Mouse (Mus musculus): ENCODE data around the gene Spo11. TPM values are rescaled to one million over a fixed set of nuclear protein-coding genes. Genes with fewer than 3 reads are reported as not detected.

Spo11 gene
- polyA plus RNA-seq, 1 experiment from 2014 or later: 0.35 TPM

DNA sequence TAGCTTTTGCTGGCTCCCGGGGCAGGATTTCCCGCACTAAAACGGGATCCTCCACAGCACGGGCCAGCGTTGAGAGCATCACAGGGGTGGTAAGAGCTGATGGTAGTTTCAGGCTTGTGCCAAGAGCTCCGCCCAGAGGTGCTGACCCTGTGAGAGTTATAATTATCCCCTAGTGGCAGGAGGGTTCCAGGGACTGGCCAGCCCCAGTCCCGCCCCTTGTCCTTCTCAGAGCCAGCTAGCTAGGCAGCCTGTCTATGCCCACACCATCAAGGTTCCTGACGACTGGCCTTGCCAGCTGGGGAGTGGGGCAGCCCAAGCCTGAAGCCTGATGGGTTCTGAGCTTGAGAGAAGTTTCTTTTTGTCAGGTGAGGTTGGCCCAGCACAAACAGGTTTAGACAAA is 41.1 kb downstream of the Spo11 start:
- H3K4me2 ChIP-seq (replicated peaks): no peak overlapping the region
- WGBS: 31% methylated on average over 8 of the region's 8 CpGs

DNA sequence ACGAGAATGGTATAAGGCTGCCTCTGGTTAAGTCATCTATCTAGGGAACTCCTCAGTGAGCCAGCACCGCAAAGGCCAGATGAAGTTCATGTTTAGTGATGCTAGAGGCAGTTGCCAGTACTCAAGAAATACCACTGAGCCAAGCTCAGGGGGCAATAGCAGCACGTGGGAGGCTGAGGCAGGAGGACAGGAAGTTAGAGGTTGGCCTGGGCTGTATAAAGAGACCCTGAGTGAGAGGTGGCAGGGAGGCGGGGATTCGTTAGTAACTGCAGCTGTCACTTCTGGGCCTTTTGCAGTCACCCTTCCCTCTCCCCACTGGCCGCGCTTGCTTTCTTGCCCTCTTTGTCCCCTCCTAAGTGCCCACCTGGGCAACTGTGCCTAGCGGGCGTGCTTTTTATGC is 41.8 kb downstream of the Spo11 start:
- peak overlapping the region; percentile 38 for H3K4me3 ChIP-seq (replicated peaks)
- no peak for ATAC-seq
- peak overlapping the region; percentile 90 for H3K4me2 ChIP-seq (replicated peaks)
- no peaks in the 10 kb centered on the region for H3K9me3 ChIP-seq
- H3K9ac ChIP-seq: peak overlapping the region; percentile 51
- 21% methylated on average over 9 of the region's 9 CpGs for WGBS
- peaks cover 7% of the 10 kb centered on the region; the same call in 1 of the 2 replicates for H3K36me3 ChIP-seq
- no peak overlapping the region for H3K27ac ChIP-seq
- H3K4me1 ChIP-seq (replicated peaks): peaks cover 37% of the 10 kb centered on the region
- H3K27me3 ChIP-seq (replicated peaks): 0 out of 2 replicates have a peak, but pooled peaks cover 4% of the 10 kb centered on the region

More for the DNA sequence above, 41.1 kb downstream of the Spo11 start:
- peaks cover 14% of the 10 kb centered on the region for H3K36me3 ChIP-seq
- no peak overlapping the region for H3K27ac ChIP-seq
- no peaks in the 10 kb centered on the region for H3K9me3 ChIP-seq
- no peak overlapping the region for H3K4me3 ChIP-seq (replicated peaks)
- peaks cover 31% of the 10 kb centered on the region for H3K4me1 ChIP-seq (replicated peaks)
- ATAC-seq: no peak
- H3K9ac ChIP-seq: no peak overlapping the region
- H3K27me3 ChIP-seq (replicated peaks): 0 out of 2 replicates have a peak, but pooled peaks cover 4% of the 10 kb centered on the region

DNA sequence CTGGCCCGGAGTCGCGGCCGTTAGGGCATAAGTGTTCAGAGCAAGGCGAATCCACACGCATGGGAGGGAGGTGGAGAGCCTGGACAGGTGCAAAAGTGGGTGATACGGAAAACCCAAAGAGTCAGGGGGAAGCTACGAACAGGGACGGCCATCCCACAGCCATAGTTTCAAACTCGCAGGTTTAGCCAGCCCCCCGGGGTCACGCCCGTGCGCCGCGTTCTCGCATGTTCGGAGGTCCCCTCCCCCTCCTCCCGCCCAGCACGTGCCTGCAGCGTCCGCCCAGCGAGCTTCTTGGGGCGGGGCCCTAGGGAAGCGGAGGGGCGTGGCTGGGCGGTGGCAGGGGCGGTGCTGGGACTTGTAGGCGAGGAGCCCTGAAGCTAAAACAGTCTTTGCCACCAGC is 42.3 kb downstream of the Spo11 start:
- WGBS: under 1% methylated on average over 29 of the region's 29 CpGs
- Histone ChIP-seq H3K9me3 (no peaks in the 10 kb centered on the region), H3K36me3 (peaks cover 2% of the 10 kb centered on the region; the same call in 1 of the 2 replicates), H3K9ac (peak overlapping the region; percentile 51), H3K27ac (no peak overlapping the region), H3K4me1 (replicated peaks) (peaks cover 42% of the 10 kb centered on the region), H3K4me3 (replicated peaks) (peak overlapping the region; percentile 38), H3K27me3 (replicated peaks) (0 out of 2 replicates have a peak, but pooled peaks cover 4% of the 10 kb centered on the region), H3K4me2 (replicated peaks) (peak overlapping the region; percentile 90)
- peak; percentile 80 for ATAC-seq

GRCm38 (mm10) chr2:173020430-173020829 is 42.9 kb downstream of the Spo11 start, which contains the start of gene Rbm38:
Gene Rbm38, plus strand, starts transcription at chr2:173020498.
- Histone ChIP-seq H3K27ac (no peak within 1 kb of the TSS), H3K9me3 (no peaks in the 10 kb centered on the region), H3K27me3 (replicated peaks) (0 out of 2 replicates have a peak, but pooled peaks cover 4% of the 10 kb centered on the region), H3K36me3 (no peaks in the 10 kb centered on the region), H3K4me1 (replicated peaks) (peaks cover 48% of the 10 kb centered on the region), H3K9ac (peak within 1 kb of the TSS; percentile 51), H3K4me2 (replicated peaks) (peak within 1 kb of the TSS; percentile 90), H3K4me3 (replicated peaks) (peak within 1 kb of the TSS; percentile 83)
- ATAC-seq: no peak
- WGBS: 42% methylated on average over 11 of the region's 11 CpGs

GRCm38 (mm10) chr2:173021633-173022055 is 44.1 kb downstream of the Spo11 start:
- ATAC-seq: peak; percentile 75
- peak overlapping the region; percentile 82 for H3K4me2 ChIP-seq (replicated peaks)
- no peaks in the 10 kb centered on the region for H3K36me3 ChIP-seq
- H3K27me3 ChIP-seq (replicated peaks): 0 out of 2 replicates have a peak, but pooled peaks cover 4% of the 10 kb centered on the region
- H3K9ac ChIP-seq: peak overlapping the region; percentile 69
- H3K4me3 ChIP-seq (replicated peaks): peak overlapping the region; percentile 83
- H3K9me3 ChIP-seq: no peaks in the 10 kb centered on the region
- H3K27ac ChIP-seq: 0 out of 2 replicates have a peak overlapping the region, but pooled peaks have one; percentile 56
- under 1% methylated on average over 54 of the region's 54 CpGs for WGBS
- H3K4me1 ChIP-seq (replicated peaks): peaks cover 60% of the 10 kb centered on the region

DNA sequence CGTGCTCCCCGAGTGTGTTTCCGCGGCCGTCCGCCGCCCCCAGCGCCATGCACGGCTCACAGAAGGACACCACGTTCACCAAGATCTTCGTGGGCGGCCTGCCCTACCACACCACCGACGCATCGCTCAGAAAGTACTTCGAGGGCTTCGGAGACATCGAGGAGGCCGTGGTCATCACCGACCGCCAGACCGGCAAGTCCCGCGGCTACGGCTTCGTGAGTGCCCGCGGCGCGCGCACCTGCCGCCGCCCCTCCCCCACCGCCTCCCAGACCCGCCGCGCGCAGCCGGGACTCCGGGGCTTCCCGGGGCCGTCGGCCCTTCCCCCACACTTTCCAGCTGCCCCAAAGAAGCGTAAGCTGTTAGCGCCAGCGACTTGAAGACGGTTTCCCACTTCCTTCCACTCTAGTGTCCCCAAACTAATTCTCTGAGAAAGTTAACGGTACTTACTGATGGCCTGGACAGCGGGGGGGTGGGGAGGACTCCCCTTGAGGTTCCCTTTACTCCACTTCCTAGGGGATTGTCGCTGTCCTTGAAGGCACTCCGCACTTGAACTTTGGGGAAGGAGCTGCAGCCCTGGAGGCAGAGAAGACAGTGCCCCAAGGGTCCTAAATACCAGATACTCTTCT is 44.7 kb downstream of the Spo11 start:
- Histone ChIP-seq H3K4me2 (replicated peaks) (peak overlapping the region; percentile 82), H3K4me1 (replicated peaks) (peaks cover 66% of the 10 kb centered on the region), H3K36me3 (no peaks in the 10 kb centered on the region), H3K4me3 (replicated peaks) (peak overlapping the region; percentile 83), H3K9me3 (no peaks in the 10 kb centered on the region), H3K9ac (peak overlapping the region; percentile 69), H3K27ac (0 out of 2 replicates have a peak overlapping the region, but pooled peaks have one; percentile 56), H3K27me3 (replicated peaks) (0 out of 2 replicates have a peak, but pooled peaks cover 4% of the 10 kb centered on the region)
- WGBS: under 1% methylated on average over 51 of the region's 51 CpGs
- ATAC-seq: peak; percentile 19

- peaks cover 71% of the 10 kb centered on the region for H3K4me1 ChIP-seq (replicated peaks)
- peak overlapping the region; percentile 69 for H3K9ac ChIP-seq
- ATAC-seq: no peak
- peak overlapping the region; percentile 82 for H3K4me2 ChIP-seq (replicated peaks)
- no peaks in the 10 kb centered on the region for H3K9me3 ChIP-seq
- H3K27ac ChIP-seq: peak overlapping the region; percentile 42
- no peaks in the 10 kb centered on the region for H3K36me3 ChIP-seq
- WGBS: 27% methylated on average over 10 of the region's 10 CpGs
- peak overlapping the region; percentile 83 for H3K4me3 ChIP-seq (replicated peaks)
- H3K27me3 ChIP-seq (replicated peaks): 0 out of 2 replicates have a peak, but pooled peaks cover 4% of the 10 kb centered on the region
Observed at GRCm38 (mm10) chr2:173022813-173023212, 45.3 kb downstream of the Spo11 start.

GRCm38 (mm10) chr2:173023371-173023851 is 45.9 kb downstream of the Spo11 start:
- H3K4me1 ChIP-seq (replicated peaks): peaks cover 74% of the 10 kb centered on the region
- peak overlapping the region; percentile 42 for H3K27ac ChIP-seq
- H3K4me2 ChIP-seq (replicated peaks): peak overlapping the region; percentile 82
- H3K27me3 ChIP-seq (replicated peaks): 0 out of 2 replicates have a peak, but pooled peaks cover 4% of the 10 kb centered on the region
- H3K4me3 ChIP-seq (replicated peaks): peak overlapping the region; percentile 83
- ATAC-seq: peak; percentile 24
- peak overlapping the region; percentile 69 for H3K9ac ChIP-seq
- no peaks in the 10 kb centered on the region for H3K9me3 ChIP-seq
- WGBS: 62% methylated on average over 7 of the region's 7 CpGs
- H3K36me3 ChIP-seq: no peaks in the 10 kb centered on the region

DNA sequence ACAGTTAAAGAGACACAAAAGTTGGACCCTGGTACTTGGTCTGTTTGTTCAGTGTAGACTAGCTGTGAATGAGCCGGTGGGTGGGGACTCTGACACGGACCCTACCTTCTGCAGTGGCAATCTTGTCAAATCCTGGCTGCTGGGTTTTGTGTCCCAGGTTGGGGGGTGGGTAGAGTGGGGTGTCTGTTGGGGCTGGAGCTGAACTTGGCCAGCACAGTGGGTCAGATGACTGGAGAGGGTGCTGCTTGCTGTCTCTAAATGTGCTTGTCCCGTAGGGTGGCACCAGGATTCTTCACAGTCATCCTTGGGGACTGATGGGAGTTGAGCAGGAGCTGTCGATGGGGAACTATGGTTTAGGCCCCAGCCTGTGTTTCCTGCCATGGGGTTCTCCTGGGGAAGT is 46.5 kb downstream of the Spo11 start:
- peak overlapping the region; percentile 83 for H3K4me3 ChIP-seq (replicated peaks)
- H3K27ac ChIP-seq: no peak overlapping the region
- H3K4me2 ChIP-seq (replicated peaks): peak overlapping the region; percentile 82
- ATAC-seq: peak; percentile 13; the same call in 1 of the 2 replicates
- H3K9ac ChIP-seq: peak overlapping the region; percentile 69; the same call in 1 of the 2 replicates
- H3K4me1 ChIP-seq (replicated peaks): peaks cover 70% of the 10 kb centered on the region
- no peaks in the 10 kb centered on the region for H3K9me3 ChIP-seq
- H3K27me3 ChIP-seq (replicated peaks): 0 out of 2 replicates have a peak, but pooled peaks cover 4% of the 10 kb centered on the region
- H3K36me3 ChIP-seq: peaks cover under 1% of the 10 kb centered on the region; the same call in 1 of the 2 replicates
- 66% methylated on average over 4 of the region's 4 CpGs for WGBS

DNA sequence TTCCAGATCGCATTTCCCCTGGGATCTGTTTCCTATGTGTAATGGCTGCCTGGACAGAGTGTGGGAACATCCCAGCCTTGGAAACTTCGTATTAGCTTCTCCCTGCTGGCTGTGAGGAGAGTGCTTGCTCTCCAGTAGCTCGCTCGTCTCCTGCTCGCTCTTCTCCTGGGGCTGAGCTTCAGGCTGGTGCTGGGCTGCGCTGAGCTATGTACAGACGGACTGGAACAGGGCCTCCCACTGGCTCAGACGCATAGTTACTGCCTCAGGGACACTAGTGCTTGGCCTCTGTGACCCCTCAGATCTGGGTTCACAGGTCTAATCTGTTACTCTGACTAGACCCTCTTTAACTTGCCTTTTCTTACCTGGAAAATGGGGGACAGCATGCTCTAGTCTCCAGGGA is 46.9 kb downstream of the Spo11 start:
- no peak overlapping the region for H3K4me3 ChIP-seq (replicated peaks)

GRCm38 (mm10) chr2:173024938-173025337 is 47.4 kb downstream of the Spo11 start:
- no peak overlapping the region for H3K27ac ChIP-seq
- no peak overlapping the region for H3K4me3 ChIP-seq (replicated peaks)
- H3K9ac ChIP-seq: 0 out of 2 replicates have a peak overlapping the region, but pooled peaks have one; percentile 2
- 38% methylated on average over 4 of the region's 4 CpGs for WGBS
- no peak for ATAC-seq
- no peaks in the 10 kb centered on the region for H3K9me3 ChIP-seq
- 0 out of 2 replicates have a peak, but pooled peaks cover 4% of the 10 kb centered on the region for H3K27me3 ChIP-seq (replicated peaks)
- peaks cover 3% of the 10 kb centered on the region; the same call in 1 of the 2 replicates for H3K36me3 ChIP-seq
- peaks cover 62% of the 10 kb centered on the region for H3K4me1 ChIP-seq (replicated peaks)
- H3K4me2 ChIP-seq (replicated peaks): peak overlapping the region; percentile 82

More for the DNA sequence above, 46.9 kb downstream of the Spo11 start:
- ATAC-seq: no peak
- Histone ChIP-seq H3K9me3 (no peaks in the 10 kb centered on the region), H3K4me2 (replicated peaks) (peak overlapping the region; percentile 82), H3K4me1 (replicated peaks) (peaks cover 66% of the 10 kb centered on the region), H3K27me3 (replicated peaks) (0 out of 2 replicates have a peak, but pooled peaks cover 4% of the 10 kb centered on the region), H3K36me3 (peaks cover 3% of the 10 kb centered on the region; the same call in 1 of the 2 replicates), H3K27ac (no peak overlapping the region), H3K9ac (peak overlapping the region; percentile 69; the same call in 1 of the 2 replicates)
- WGBS: 81% methylated on average over 8 of the region's 8 CpGs

DNA sequence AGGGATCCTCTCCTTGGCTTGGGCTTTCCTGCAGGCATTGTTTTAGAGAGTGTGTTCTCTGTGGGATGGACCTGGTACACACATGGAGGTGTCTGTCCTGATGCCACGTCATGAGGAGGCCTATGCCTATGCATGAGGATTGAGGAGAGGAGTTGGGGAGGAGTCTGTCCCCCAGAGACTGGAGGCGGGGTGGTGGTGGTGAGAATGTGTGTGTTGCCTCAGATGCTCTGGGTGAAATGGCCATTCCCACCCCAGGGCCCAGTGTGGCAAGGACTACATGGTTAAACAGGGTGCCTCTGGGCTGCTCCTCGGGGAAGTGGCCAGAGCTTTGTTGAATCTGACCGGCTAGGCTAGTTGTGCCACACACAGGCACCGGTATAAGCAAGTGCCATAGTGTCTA is 48.8 kb downstream of the Spo11 start:
- peak overlapping the region; percentile 75 for H3K27ac ChIP-seq
- no peaks in the 10 kb centered on the region for H3K9me3 ChIP-seq
- peaks cover 7% of the 10 kb centered on the region; the same call in 1 of the 2 replicates for H3K36me3 ChIP-seq
- peak overlapping the region; percentile 41 for H3K4me2 ChIP-seq (replicated peaks)
- H3K4me3 ChIP-seq (replicated peaks): no peak overlapping the region
- no peak for ATAC-seq
- peak overlapping the region; percentile 4; the same call in 1 of the 2 replicates for H3K9ac ChIP-seq
- no peaks in the 10 kb centered on the region for H3K27me3 ChIP-seq (replicated peaks)
- peaks cover 59% of the 10 kb centered on the region for H3K4me1 ChIP-seq (replicated peaks)
- WGBS: 66% methylated on average over 5 of the region's 5 CpGs
